Mouse (Mus musculus) c-Kit-negative CD71-positive TER-119-positive erythroid progenitor cells, embryonic 14.5 days (primary cell): Measurements from ENCODE around the gene A1cf.
A peak's percentile ranks its signal among the peaks of the same experiment; 100 is the strongest.

Experiments
- DNase-seq: peaks from one replicate; pipeline ENCODE4 v3.0.0-alpha.2; 2013; ENCODE audit warnings: low read depth, low spot score

Gene A1cf

GRCm38 (mm10) chr19:31953799-31954198, 85.2 kb downstream of the A1cf start:
- no peak for DNase-seq

- DNase-seq = no peak
Measured at GRCm38 (mm10) chr19:31954267-31954666, 85.7 kb downstream of the A1cf start.

GRCm38 (mm10) chr19:31954696-31955095, 86.1 kb downstream of the A1cf start:
- DNase-seq = no peak

GRCm38 (mm10) chr19:31956359-31956758, 87.8 kb downstream of the A1cf start:
- no peak for DNase-seq

- no peak for DNase-seq
Measured at GRCm38 (mm10) chr19:31960434-31960833, 91.9 kb downstream of the A1cf start.

- no peak for DNase-seq
Measured at GRCm38 (mm10) chr19:31963147-31963546, 94.6 kb downstream of the A1cf start.

- DNase-seq = no peak
Measured at GRCm38 (mm10) chr19:31967933-31968532, 99.5 kb downstream of the A1cf start.

GRCm38 (mm10) chr19:31971405-31971804, 102.8 kb downstream of the A1cf start:
- DNase-seq = no peak

- DNase-seq = peak; percentile 15
Measured at GRCm38 (mm10) chr19:31971998-31972397, 103.4 kb downstream of the A1cf start.

GRCm38 (mm10) chr19:31975882-31976281, 107.3 kb downstream of the A1cf start:
- no peak for DNase-seq

GRCm38 (mm10) chr19:31991057-31991456, 122.5 kb downstream of the A1cf start:
- no peak for DNase-seq

GRCm38 (mm10) chr19:31996916-31997315, 128.4 kb downstream of the A1cf start:
- no peak for DNase-seq
